In the genomic region with DNA sequence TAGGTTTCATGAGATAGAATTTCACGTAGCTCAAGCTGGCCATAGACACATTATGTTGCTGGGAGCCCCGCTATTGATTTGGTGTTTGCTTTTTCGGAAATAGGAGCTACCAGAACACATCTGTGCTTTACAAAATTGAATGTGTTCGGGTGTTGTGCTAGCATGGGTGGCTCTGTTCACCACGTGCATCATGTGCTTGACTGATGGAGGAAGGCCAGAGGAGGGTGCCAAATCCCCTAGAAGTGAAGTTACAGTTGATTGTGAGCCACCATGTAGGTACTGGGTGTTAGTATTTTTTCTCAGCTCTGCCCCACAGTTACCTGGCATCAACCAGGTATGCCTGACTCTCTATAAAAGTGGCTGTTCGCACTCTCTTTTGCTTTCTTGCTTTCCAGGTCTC, we compare ENCODE assay signal across 1 mouse cellular context.
TF ChIP-seq lines count a peak whose summit lies in the region.

No protein-coding gene starts in this region.

TF ChIP-seq in MEL, 35 proteins besides CTCF, POLR2A, EP300 and RAD21 (continued from another document):
- no peak for TF ChIP-seq USF2 (IDR thresholded peaks at IDR 0.05; ENCODE audit: borderline replicate concordance in 1 of 2, insufficient read depth in 1 of 2, low read depth in 1 of 2, low read length in 2 of 2)
- no peak for TF ChIP-seq ELF1 (IDR thresholded peaks at IDR 0.05; ENCODE audit: low read depth, low read length)
- TF ChIP-seq MAZ (IDR thresholded peaks at IDR 0.05; ENCODE audit: low read depth, low read length), result no peak
- no peak for TF ChIP-seq ETS1 (IDR thresholded peaks at IDR 0.05; ENCODE audit: low read depth, low read length)
- no peak for TF ChIP-seq ZC3H11A (IDR thresholded peaks at IDR 0.05; ENCODE audit: low read depth, low read length)
- TF ChIP-seq POLR2AphosphoS2 (IDR thresholded peaks at IDR 0.05; ENCODE audit: low read length), result no peak
- TF ChIP-seq MAX (IDR thresholded peaks at IDR 0.05; ENCODE audit: low read length), result peak; percentile 85
- no peak for TF ChIP-seq NELFE (IDR thresholded peaks at IDR 0.05; ENCODE audit: low read depth, low read length)
- TF ChIP-seq CHD2 (IDR thresholded peaks at IDR 0.05; ENCODE audit: low read length), result no peak
- no peak for TF ChIP-seq NRF1 (IDR thresholded peaks at IDR 0.05; ENCODE audit: insufficient read depth, low read depth, low read length, poor library complexity, severe bottlenecking)
- TF ChIP-seq MYC (IDR thresholded peaks at IDR 0.05; ENCODE audit: low read depth, low read length), result peak; percentile 77
- no peak for TF ChIP-seq MAFK (IDR thresholded peaks at IDR 0.05; ENCODE audit: borderline replicate concordance, low read depth, low read length)
- TF ChIP-seq KAT2A (conservative IDR thresholded peaks at IDR 0.05; ENCODE audit: low read depth, low read length), result no peak
- TF ChIP-seq MEF2A (IDR thresholded peaks at IDR 0.05; ENCODE audit: extremely low read depth, insufficient replicate concordance, low read depth, low read length, poor library complexity, severe bottlenecking), result no peak
- peak; percentile 85 for TF ChIP-seq MXI1 (IDR thresholded peaks at IDR 0.05; ENCODE audit: low read depth, low read length)
- no peak for TF ChIP-seq MYB (IDR thresholded peaks at IDR 0.05; ENCODE audit: low read depth, low read length)
- TF ChIP-seq TAL1 (IDR thresholded peaks at IDR 0.05; ENCODE audit: low read length), result no peak
- no peak for TF ChIP-seq HCFC1 (IDR thresholded peaks at IDR 0.05; ENCODE audit: low read depth, low read length)
